Mouse (Mus musculus): Measurements from ENCODE around the gene Uqcrh. TPM values are rescaled to one million over a fixed set of nuclear protein-coding genes. Genes with fewer than 3 reads are reported as not detected.

Uqcrh gene
- total and polyA plus RNA-seq, 2 experiments from 2014 or later = 271 to 414 TPM

GRCm38 (mm10) chr4:116100959-116101358, 26.1 kb upstream of the Uqcrh start:
- Histone ChIP-seq H3K9ac (no peak overlapping the region), H3K36me3 (ENCODE audit: insufficient read depth) (peaks cover 42% of the 10 kb centered on the region), H3K9me3 (ENCODE audit: low read length) (no peaks in the 10 kb centered on the region), H3K4me3 (ENCODE audit: low read depth, low read length) (no peak overlapping the region), H3K4me2 (ENCODE audit: low read depth) (no peak overlapping the region), H3K4me1 (ENCODE audit: insufficient read depth) (no peaks in the 10 kb centered on the region), H3K27ac (ENCODE audit: low read depth, low read length) (no peak overlapping the region), H3K27me3 (ENCODE audit: insufficient read depth, low read length) (no peaks in the 10 kb centered on the region)
- no peak for TF ChIP-seq CTCF (IDR thresholded peaks at IDR 0.05; ENCODE audit: low read depth)
- ATAC-seq = no peak
- 85% methylated on average over 7 of the region's 7 CpGs for WGBS
- no peak for DNase-seq

- 94% methylated on average over 8 of the region's 8 CpGs for WGBS
- ATAC-seq = no peak
Measured at GRCm38 (mm10) chr4:116097211-116097610, 22.3 kb upstream of the Uqcrh start.

GRCm38 (mm10) chr4:116096291-116096690, 21.4 kb upstream of the Uqcrh start:
- 90% methylated on average over 10 of the region's 10 CpGs for WGBS
- no peak for TF ChIP-seq CTCF (IDR thresholded peaks at IDR 0.05; ENCODE audit: low read depth)
- Histone ChIP-seq H3K27ac (ENCODE audit: low read depth, low read length) (no peak overlapping the region), H3K4me1 (ENCODE audit: insufficient read depth) (no peaks in the 10 kb centered on the region), H3K9ac (no peak overlapping the region), H3K27me3 (ENCODE audit: insufficient read depth, low read length) (no peaks in the 10 kb centered on the region), H3K4me3 (ENCODE audit: low read depth, low read length) (no peak overlapping the region), H3K36me3 (ENCODE audit: insufficient read depth) (peaks cover 86% of the 10 kb centered on the region), H3K4me2 (ENCODE audit: low read depth) (no peak overlapping the region), H3K9me3 (ENCODE audit: low read length) (no peaks in the 10 kb centered on the region)
- ATAC-seq = no peak
- no peak for DNase-seq

More at GRCm38 (mm10) chr4:116097211-116097610, 22.3 kb upstream of the Uqcrh start:
- Histone ChIP-seq H3K27ac (ENCODE audit: low read depth, low read length) (no peak overlapping the region), H3K4me2 (ENCODE audit: low read depth) (no peak overlapping the region), H3K9ac (no peak overlapping the region), H3K4me3 (ENCODE audit: low read depth, low read length) (no peak overlapping the region), H3K4me1 (ENCODE audit: insufficient read depth) (no peaks in the 10 kb centered on the region), H3K27me3 (ENCODE audit: insufficient read depth, low read length) (no peaks in the 10 kb centered on the region), H3K36me3 (ENCODE audit: insufficient read depth) (peaks cover 77% of the 10 kb centered on the region), H3K9me3 (ENCODE audit: low read length) (no peaks in the 10 kb centered on the region)
- TF ChIP-seq CTCF (IDR thresholded peaks at IDR 0.05; ENCODE audit: low read depth) = no peak
- no peak for DNase-seq

GRCm38 (mm10) chr4:116088510-116089249, 13.8 kb upstream of the Uqcrh start:
- Histone ChIP-seq H3K9me3 (ENCODE audit: low read length) (no peaks in the 10 kb centered on the region), H3K4me3 (ENCODE audit: low read depth, low read length) (no peak overlapping the region), H3K9ac (no peak overlapping the region), H3K4me2 (ENCODE audit: low read depth) (no peak overlapping the region), H3K4me1 (ENCODE audit: insufficient read depth) (no peaks in the 10 kb centered on the region), H3K36me3 (ENCODE audit: insufficient read depth) (peaks cover 77% of the 10 kb centered on the region), H3K27me3 (ENCODE audit: insufficient read depth, low read length) (no peaks in the 10 kb centered on the region), H3K27ac (ENCODE audit: low read depth, low read length) (no peak overlapping the region)
- TF ChIP-seq CTCF (IDR thresholded peaks at IDR 0.05; ENCODE audit: low read depth) = no peak
- DNase-seq = no peak
- WGBS = 87% methylated on average over 23 of the region's 23 CpGs
- no peak for ATAC-seq

GRCm38 (mm10) chr4:116077240-116078095, 2.6 kb upstream of the Uqcrh start:
- peak overlapping the region; percentile 94 for H3K27ac ChIP-seq (ENCODE audit: low read depth, low read length)
- TF ChIP-seq CTCF (IDR thresholded peaks at IDR 0.05; ENCODE audit: low read depth) = no peak
- peaks cover 23% of the 10 kb centered on the region; the same call in 1 of the 2 replicates for H3K4me1 ChIP-seq (ENCODE audit: insufficient read depth)
- H3K27me3 ChIP-seq (ENCODE audit: insufficient read depth, low read length) = no peaks in the 10 kb centered on the region
- no peak for DNase-seq
- no peaks in the 10 kb centered on the region for H3K9me3 ChIP-seq (ENCODE audit: low read length)
- H3K36me3 ChIP-seq (ENCODE audit: insufficient read depth) = peaks cover 26% of the 10 kb centered on the region
- WGBS = 59% methylated on average over 3 of the region's 3 CpGs
- peak overlapping the region; percentile 85 for H3K9ac ChIP-seq
- ATAC-seq = no peak
- peak overlapping the region; percentile 82 for H3K4me3 ChIP-seq (ENCODE audit: low read depth, low read length)
- H3K4me2 ChIP-seq (ENCODE audit: low read depth) = peak overlapping the region; percentile 85

- no peak for TF ChIP-seq CTCF (IDR thresholded peaks at IDR 0.05; ENCODE audit: low read depth)
- Histone ChIP-seq H3K36me3 (ENCODE audit: insufficient read depth) (peaks cover 19% of the 10 kb centered on the region), H3K9me3 (ENCODE audit: low read length) (no peaks in the 10 kb centered on the region), H3K4me1 (ENCODE audit: insufficient read depth) (peaks cover 23% of the 10 kb centered on the region; the same call in 1 of the 2 replicates), H3K27ac (ENCODE audit: low read depth, low read length) (peak overlapping the region; percentile 94), H3K9ac (peak overlapping the region; percentile 85), H3K27me3 (ENCODE audit: insufficient read depth, low read length) (no peaks in the 10 kb centered on the region), H3K4me2 (ENCODE audit: low read depth) (peak overlapping the region; percentile 85), H3K4me3 (ENCODE audit: low read depth, low read length) (peak overlapping the region; percentile 82)
- whole genome bisulfite sequencing = 2% methylated on average over 37 of the region's 37 CpGs
- DNase-seq (no peak), ATAC-seq (no peak)
Measured at GRCm38 (mm10) chr4:116076369-116077231, 1.7 kb upstream of the Uqcrh start.
